Mouse (Mus musculus): ENCODE measurements at regions not wholly inside any gene's neighbourhood (a gene's known extent, or its start where the extent isn't known, plus 50 kb on each side); places are given as distances from the start of the nearest gene placed in this dataset.

DNA sequence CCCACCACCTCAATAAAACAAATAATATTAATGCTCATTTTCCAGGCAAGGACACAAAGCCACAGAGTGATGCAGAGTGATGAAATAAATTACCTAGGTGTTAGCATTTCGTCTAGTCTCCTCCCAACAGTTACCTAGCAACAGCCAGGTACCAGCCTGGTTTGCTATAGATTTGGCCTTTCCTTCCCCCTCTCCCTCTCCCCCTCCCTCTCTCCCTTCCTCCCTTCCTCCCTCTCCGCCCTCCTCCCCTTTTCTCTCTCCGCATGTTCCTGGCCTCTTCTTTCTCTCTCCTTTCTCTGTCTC, 51.6 kb upstream of the Nudt7 start:
- H3K27me3 ChIP-seq (ENCODE audit: insufficient read depth, low read length), result no peaks in the 10 kb centered on the region
- H3K4me2 ChIP-seq (replicated peaks; ENCODE audit: low read depth, low read length), result no peak overlapping the region
- H3K4me1 ChIP-seq (ENCODE audit: insufficient read depth, low read length), result no peaks in the 10 kb centered on the region
- no peaks in the 10 kb centered on the region for H3K36me3 ChIP-seq (ENCODE audit: insufficient read depth, low read length)
- no peak overlapping the region for H3K4me3 ChIP-seq (ENCODE audit: low read length)
- whole genome bisulfite sequencing, result 58% methylated on average over 3 of the region's 3 CpGs
- no peak overlapping the region for H3K27ac ChIP-seq (ENCODE audit: low read length)
- no peak for ATAC-seq (ENCODE audit: low FRiP score, low TSS enrichment)
- no peaks in the 10 kb centered on the region for H3K9me3 ChIP-seq (ENCODE audit: low read length)
- H3K9ac ChIP-seq (replicated peaks; ENCODE audit: low read length), result no peak overlapping the region

Data from kidney, embryonic 16.5 days (tissue).